Mouse (Mus musculus): ENCODE measurements around the gene Cyp4f17. TPM values are rescaled to one million over a fixed set of nuclear protein-coding genes. Genes with fewer than 3 reads are reported as not detected.

Gene Cyp4f17
- polyA plus RNA-seq (2014; fragmentation: Illumina TruSeq; extraction: RNeasy Lipid Tissue Mini Kit (QIAGEN cat#74804); ENCODE audit: low read depth, low replicate concordance) = 1.7 TPM

GRCm38 (mm10) chr17:32505851-32506728 is at the start of gene Cyp4f17:
Cyp4f17 (plus strand) TSS chr17:32506050.

GRCm38 (mm10) chr17:32536051-32536866 is 30.4 kb downstream of the Cyp4f17 start, which contains the start of gene Cyp4f16:
Cyp4f16 (plus strand) TSS chr17:32536558.

Other genes with a start within 250 kb of the Cyp4f17 start
- 16.8 TPM for gene Brd4, start 221.3 kb upstream of the Cyp4f17 start, polyA plus RNA-seq (2014; fragmentation: Illumina TruSeq; extraction: RNeasy Lipid Tissue Mini Kit (QIAGEN cat#74804); ENCODE audit: low read depth, low replicate concordance)
- gene Akap8, start 184.8 kb upstream of the Cyp4f17 start, polyA plus RNA-seq (2014; fragmentation: Illumina TruSeq; extraction: RNeasy Lipid Tissue Mini Kit (QIAGEN cat#74804); ENCODE audit: low read depth, low replicate concordance) = 50.5 TPM
- 18.6 TPM for gene Akap8l, start 155.4 kb upstream of the Cyp4f17 start, polyA plus RNA-seq (2014; fragmentation: Illumina TruSeq; extraction: RNeasy Lipid Tissue Mini Kit (QIAGEN cat#74804); ENCODE audit: low read depth, low replicate concordance)
- 2.5 TPM for gene Wiz, start 116.6 kb upstream of the Cyp4f17 start, polyA plus RNA-seq (2014; fragmentation: Illumina TruSeq; extraction: RNeasy Lipid Tissue Mini Kit (QIAGEN cat#74804); ENCODE audit: low read depth, low replicate concordance)
- gene Rasal3, start 102.5 kb upstream of the Cyp4f17 start, polyA plus RNA-seq (2014; fragmentation: Illumina TruSeq; extraction: RNeasy Lipid Tissue Mini Kit (QIAGEN cat#74804); ENCODE audit: low read depth, low replicate concordance) = not detected
- gene Pglyrp2, start 81.9 kb upstream of the Cyp4f17 start, polyA plus RNA-seq (2014; fragmentation: Illumina TruSeq; extraction: RNeasy Lipid Tissue Mini Kit (QIAGEN cat#74804); ENCODE audit: low read depth, low replicate concordance) = not detected
- not detected for gene Cyp4f39, start 53.3 kb upstream of the Cyp4f17 start, polyA plus RNA-seq (2014; fragmentation: Illumina TruSeq; extraction: RNeasy Lipid Tissue Mini Kit (QIAGEN cat#74804); ENCODE audit: low read depth, low replicate concordance)
- gene Cyp4f16, start 30.5 kb downstream of the Cyp4f17 start, polyA plus RNA-seq (2014; fragmentation: Illumina TruSeq; extraction: RNeasy Lipid Tissue Mini Kit (QIAGEN cat#74804); ENCODE audit: low read depth, low replicate concordance) = 4.6 TPM
- gene Cyp4f37, start 115.3 kb downstream of the Cyp4f17 start, polyA plus RNA-seq (2014; fragmentation: Illumina TruSeq; extraction: RNeasy Lipid Tissue Mini Kit (QIAGEN cat#74804); ENCODE audit: low read depth, low replicate concordance) = not detected
- not detected for gene Cyp4f40, start 152.8 kb downstream of the Cyp4f17 start, polyA plus RNA-seq (2014; fragmentation: Illumina TruSeq; extraction: RNeasy Lipid Tissue Mini Kit (QIAGEN cat#74804); ENCODE audit: low read depth, low replicate concordance)
- not detected for gene Cyp4f15, start 179.6 kb downstream of the Cyp4f17 start, polyA plus RNA-seq (2014; fragmentation: Illumina TruSeq; extraction: RNeasy Lipid Tissue Mini Kit (QIAGEN cat#74804); ENCODE audit: low read depth, low replicate concordance)

Data from kidney, adult 10 weeks (tissue).